Mouse (Mus musculus) megakaryocyte-erythroid progenitor cell, adult 5 weeks (primary cell): ENCODE data around the gene Fntb. TPM values are rescaled to one million over a fixed set of nuclear protein-coding genes. Genes with fewer than 3 reads are reported as not detected.

Experiments
- polyA plus RNA-seq: library from polyadenylated mRNA; stranded (reverse); fragments of >175 nt; gene quantifications from 2 replicates; pipeline ENCODE4 v1.2.3, GENCODE M21; 2012

Gene Fntb
- 17.4 and 18.3 TPM in 2 replicates for polyA plus RNA-seq

DNA sequence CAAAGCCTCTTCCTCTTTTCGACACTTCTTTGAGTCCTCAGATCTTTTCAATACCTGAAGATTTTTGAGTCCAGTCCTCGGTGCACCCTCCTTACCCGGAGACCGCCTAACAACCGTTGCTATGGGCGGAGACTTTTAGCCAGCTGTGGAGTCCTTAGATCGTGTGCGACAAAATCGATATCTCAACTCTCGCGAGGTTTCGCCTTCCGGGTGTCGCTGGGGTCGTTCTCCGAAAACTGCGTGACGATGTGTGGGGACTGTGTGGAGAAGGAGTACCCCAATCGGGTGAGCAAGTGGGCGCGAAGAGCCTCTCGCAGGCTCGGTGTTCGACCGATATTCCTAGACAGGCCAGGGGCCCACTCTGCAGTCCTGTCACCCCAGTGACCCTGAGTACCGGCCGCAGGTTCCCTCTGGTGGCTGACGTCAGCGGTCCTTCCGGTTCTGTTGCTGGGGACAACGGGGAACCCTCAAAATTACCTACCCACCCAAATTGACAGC lies at the start of gene Fntb, which contains the start of gene Churc1:
Gene Fntb (plus strand): TSS at position 236 of the 498 bp plus-strand sequence.
Gene Churc1 (plus strand): TSS at position 185 of the 498 bp plus-strand sequence.

DNA sequence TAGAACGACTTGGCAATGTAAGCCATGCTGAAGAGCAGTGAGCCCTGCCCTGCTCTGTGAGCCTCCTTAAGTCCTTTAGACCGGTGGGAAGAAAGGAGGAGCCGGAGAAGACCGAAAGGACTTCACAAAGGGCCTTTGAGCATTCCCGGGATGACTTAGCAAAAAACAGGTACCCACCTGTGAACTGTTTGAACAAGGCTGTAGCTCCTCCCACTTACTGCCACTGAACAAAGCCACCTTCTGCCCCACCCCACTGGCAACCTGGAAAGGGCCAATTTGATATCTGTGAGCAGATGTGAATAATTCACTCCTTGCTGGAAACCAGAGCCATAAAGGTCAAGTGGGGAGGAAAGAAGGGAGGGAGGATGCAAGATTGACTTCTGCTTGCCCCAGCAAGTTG lies 30.0 kb downstream of the Fntb start, which contains the start of gene Gpx2:
Gene Gpx2 (minus strand): TSS at position 205 of the 400 bp plus-strand sequence.

GRCm38 (mm10) chr12:76822651-76823041 lies 57.3 kb downstream of the Fntb start, which contains the start of gene Rab15:
Gene Rab15, minus strand, starts transcription at chr12:76822908.

GRCm38 (mm10) chr12:76961932-76962891 lies 196.8 kb downstream of the Fntb start, which contains the start of gene Max:
Gene Max, minus strand, starts transcription at chr12:76962201.

Other genes starting within 250 kb of the Fntb start
- 12.8 and 16.0 TPM in 2 replicates for gene Plekhg3, start 234.7 kb upstream of the Fntb start, polyA plus RNA-seq
- gene Sptb, start 55.0 kb upstream of the Fntb start, polyA plus RNA-seq = 11.5 and 12.9 TPM in 2 replicates
- 5.5 and 5.8 TPM in 2 replicates for gene Churc1, start 51 bp upstream of the Fntb start, polyA plus RNA-seq
- not detected in 2 replicates for gene Gpx2, start 30.0 kb downstream of the Fntb start, polyA plus RNA-seq
- 0.05 and 0.17 TPM in 2 replicates for gene Rab15, start 57.3 kb downstream of the Fntb start, polyA plus RNA-seq
- 91.7 and 101 TPM in 2 replicates for gene Max, start 196.6 kb downstream of the Fntb start, polyA plus RNA-seq